Mouse (Mus musculus) G1E (cell line): Measurements from ENCODE around the gene Gnb4.

Experiments used
- CTCF ChIP-seq: IDR thresholded peaks from 2 replicates; pipeline ENCODE4 v1.5.1; 2012; ENCODE audit warnings: low read depth, low read length, inconsistent platforms, mixed read lengths
- GATA1 ChIP-seq: IDR thresholded peaks from 2 replicates; pipeline ENCODE4 v1.6.1; 2012; ENCODE audit warnings: borderline replicate concordance, low read length, inconsistent platforms, mixed read lengths
- GATA2 ChIP-seq: IDR thresholded peaks from 2 replicates; pipeline ENCODE4 v1.6.1; 2012; ENCODE audit warnings: low read depth, low read length, inconsistent platforms, borderline replicate concordance
- TAL1 ChIP-seq: conservative IDR thresholded peaks from 2 replicates; pipeline ENCODE4 v1.6.1; 2012; ENCODE audit warnings: low read depth, low read length, inconsistent platforms, mixed read lengths

DNA sequence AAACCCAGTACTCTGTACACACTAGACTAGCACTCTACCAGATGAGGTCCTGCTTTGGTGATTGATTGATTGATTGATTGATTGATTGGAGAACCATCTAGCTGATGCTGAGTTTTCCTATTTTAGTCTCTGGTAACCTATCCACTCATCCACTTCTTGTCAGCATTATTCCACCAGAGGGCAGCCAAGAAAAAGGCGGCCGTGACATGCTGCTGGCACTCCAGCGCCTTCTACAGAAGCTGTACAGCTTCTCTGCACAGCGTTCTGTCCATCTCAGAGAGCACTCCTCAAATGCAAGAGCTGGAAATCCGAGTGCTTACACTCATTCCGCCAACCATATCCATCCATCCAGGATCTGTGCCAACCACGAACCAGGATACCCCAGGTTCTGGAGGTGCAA lies 5.8 kb downstream of the Gnb4 start:
- TF ChIP-seq CTCF (no peak), GATA1 (no peak), TAL1 (no peak), GATA2 (no peak)
